Mouse (Mus musculus): Measurements from ENCODE around the gene Ist1. TPM values are rescaled to one million over a fixed set of nuclear protein-coding genes. Genes with fewer than 3 reads are reported as not detected.

Gene Ist1
- polyA plus RNA-seq (2015; fragmentation: Nextera tagmentation; extraction: Ambion mirVana) = 158 and 171 TPM in 2 replicates

GRCm38 (mm10) chr8:109693146-109693900, at the start of gene Ist1:
Gene Ist1, minus strand, starts transcription at chr8:109693260.
- peak within 1 kb of the TSS; percentile 98 for H3K4me3 ChIP-seq (ENCODE audit: low read depth, low read length)
- H3K36me3 ChIP-seq (ENCODE audit: control insufficient read depth, insufficient read depth, low read length) = no peaks in the 10 kb centered on the region
- peak within 1 kb of the TSS; percentile 87 for H3K27ac ChIP-seq (ENCODE audit: low read length)
- H3K9me3 ChIP-seq (replicated peaks; ENCODE audit: control insufficient read depth, low read length, poor library complexity, severe bottlenecking) = no peaks in the 10 kb centered on the region
- no peaks in the 10 kb centered on the region for H3K27me3 ChIP-seq (ENCODE audit: control insufficient read depth, insufficient read depth, low read depth, low read length)
- under 1% methylated on average over 57 of the region's 57 CpGs for WGBS
- peak within 1 kb of the TSS; percentile 100 for H3K9ac ChIP-seq (ENCODE audit: low read depth, low read length)
- ATAC-seq = peak; percentile 96
- peak within 1 kb of the TSS; percentile 74 for H3K4me2 ChIP-seq (ENCODE audit: low read length)
- H3K4me1 ChIP-seq (ENCODE audit: control insufficient read depth, insufficient read depth, low read length) = peaks cover 23% of the 10 kb centered on the region

- WGBS = 94% methylated on average over 1 of the region's 1 CpGs
- Histone ChIP-seq H3K4me3 (ENCODE audit: low read depth, low read length) (peak overlapping the region; percentile 99), H3K36me3 (ENCODE audit: control insufficient read depth, insufficient read depth, low read length) (peaks cover 6% of the 10 kb centered on the region; the same call in 1 of the 2 replicates), H3K27ac (ENCODE audit: low read length) (no peak overlapping the region), H3K27me3 (ENCODE audit: control insufficient read depth, insufficient read depth, low read depth, low read length) (no peaks in the 10 kb centered on the region), H3K4me2 (ENCODE audit: low read length) (peak overlapping the region; percentile 95), H3K9ac (ENCODE audit: low read depth, low read length) (peak overlapping the region; percentile 99; the same call in 1 of the 2 replicates), H3K9me3 (replicated peaks; ENCODE audit: control insufficient read depth, low read length, poor library complexity, severe bottlenecking) (no peaks in the 10 kb centered on the region), H3K4me1 (ENCODE audit: control insufficient read depth, insufficient read depth, low read length) (peaks cover 13% of the 10 kb centered on the region)
- no peak for ATAC-seq
Observed at GRCm38 (mm10) chr8:109738049-109738380, 45.0 kb upstream of the Ist1 start.

- peak within 1 kb of the TSS; percentile 99 for H3K9ac ChIP-seq (ENCODE audit: low read depth, low read length)
- H3K36me3 ChIP-seq (ENCODE audit: control insufficient read depth, insufficient read depth, low read length) = peaks cover 12% of the 10 kb centered on the region; the same call in 1 of the 2 replicates
- peak within 1 kb of the TSS; percentile 95 for H3K4me2 ChIP-seq (ENCODE audit: low read length)
- ATAC-seq = peak; percentile 85
- H3K4me1 ChIP-seq (ENCODE audit: control insufficient read depth, insufficient read depth, low read length) = peaks cover 13% of the 10 kb centered on the region
- no peaks in the 10 kb centered on the region for H3K9me3 ChIP-seq (replicated peaks; ENCODE audit: control insufficient read depth, low read length, poor library complexity, severe bottlenecking)
- peak within 1 kb of the TSS; percentile 99 for H3K4me3 ChIP-seq (ENCODE audit: low read depth, low read length)
- no peaks in the 10 kb centered on the region for H3K27me3 ChIP-seq (ENCODE audit: control insufficient read depth, insufficient read depth, low read depth, low read length)
- 1% methylated on average over 57 of the region's 59 CpGs for WGBS
- H3K27ac ChIP-seq (ENCODE audit: low read length) = peak within 1 kb of the TSS; percentile 69
Observed at GRCm38 (mm10) chr8:109737237-109738048, 44.4 kb upstream of the Ist1 start, which contains the start of gene Atxn1l. Gene Atxn1l, minus strand, starts transcription at chr8:109737739.

GRCm38 (mm10) chr8:109736819-109737218, 43.8 kb upstream of the Ist1 start:
- Histone ChIP-seq H3K4me3 (ENCODE audit: low read depth, low read length) (peak overlapping the region; percentile 99), H3K27me3 (ENCODE audit: control insufficient read depth, insufficient read depth, low read depth, low read length) (no peaks in the 10 kb centered on the region), H3K27ac (ENCODE audit: low read length) (peak overlapping the region; percentile 69; the same call in 1 of the 2 replicates), H3K9me3 (replicated peaks; ENCODE audit: control insufficient read depth, low read length, poor library complexity, severe bottlenecking) (no peaks in the 10 kb centered on the region), H3K9ac (ENCODE audit: low read depth, low read length) (peak overlapping the region; percentile 99), H3K4me1 (ENCODE audit: control insufficient read depth, insufficient read depth, low read length) (peaks cover 13% of the 10 kb centered on the region), H3K36me3 (ENCODE audit: control insufficient read depth, insufficient read depth, low read length) (peaks cover 17% of the 10 kb centered on the region; the same call in 1 of the 2 replicates), H3K4me2 (ENCODE audit: low read length) (peak overlapping the region; percentile 95)
- WGBS = 9% methylated on average over 8 of the region's 8 CpGs
- ATAC-seq = no peak

GRCm38 (mm10) chr8:109734018-109734417, 41.0 kb upstream of the Ist1 start:
- H3K9me3 ChIP-seq (replicated peaks; ENCODE audit: control insufficient read depth, low read length, poor library complexity, severe bottlenecking) = no peaks in the 10 kb centered on the region
- no peaks in the 10 kb centered on the region for H3K27me3 ChIP-seq (ENCODE audit: control insufficient read depth, insufficient read depth, low read depth, low read length)
- no peak for ATAC-seq
- peaks cover 29% of the 10 kb centered on the region; the same call in 1 of the 2 replicates for H3K36me3 ChIP-seq (ENCODE audit: control insufficient read depth, insufficient read depth, low read length)
- H3K9ac ChIP-seq (ENCODE audit: low read depth, low read length) = no peak overlapping the region
- no peak overlapping the region for H3K4me2 ChIP-seq (ENCODE audit: low read length)
- H3K4me1 ChIP-seq (ENCODE audit: control insufficient read depth, insufficient read depth, low read length) = peaks cover 13% of the 10 kb centered on the region
- no peak overlapping the region for H3K27ac ChIP-seq (ENCODE audit: low read length)
- H3K4me3 ChIP-seq (ENCODE audit: low read depth, low read length) = no peak overlapping the region
- 97% methylated on average over 3 of the region's 3 CpGs for WGBS

GRCm38 (mm10) chr8:109731012-109731411, 38.0 kb upstream of the Ist1 start:
- H3K9me3 ChIP-seq (replicated peaks; ENCODE audit: control insufficient read depth, low read length, poor library complexity, severe bottlenecking) = no peaks in the 10 kb centered on the region

GRCm38 (mm10) chr8:109725106-109725505, 32.0 kb upstream of the Ist1 start:
- H3K9me3 ChIP-seq (replicated peaks; ENCODE audit: control insufficient read depth, low read length, poor library complexity, severe bottlenecking) = no peaks in the 10 kb centered on the region
- WGBS = 90% methylated on average over 3 of the region's 3 CpGs
- no peak overlapping the region for H3K27ac ChIP-seq (ENCODE audit: low read length)
- H3K4me2 ChIP-seq (ENCODE audit: low read length) = no peak overlapping the region
- H3K9ac ChIP-seq (ENCODE audit: low read depth, low read length) = no peak overlapping the region
- H3K4me1 ChIP-seq (ENCODE audit: control insufficient read depth, insufficient read depth, low read length) = no peaks in the 10 kb centered on the region
- no peak overlapping the region for H3K4me3 ChIP-seq (ENCODE audit: low read depth, low read length)
- no peaks in the 10 kb centered on the region for H3K27me3 ChIP-seq (ENCODE audit: control insufficient read depth, insufficient read depth, low read depth, low read length)
- peaks cover 44% of the 10 kb centered on the region for H3K36me3 ChIP-seq (ENCODE audit: control insufficient read depth, insufficient read depth, low read length)
- no peak for ATAC-seq

More at GRCm38 (mm10) chr8:109731012-109731411, 38.0 kb upstream of the Ist1 start:
- H3K27me3 ChIP-seq (ENCODE audit: control insufficient read depth, insufficient read depth, low read depth, low read length) = no peaks in the 10 kb centered on the region
- H3K4me2 ChIP-seq (ENCODE audit: low read length) = no peak overlapping the region
- H3K4me1 ChIP-seq (ENCODE audit: control insufficient read depth, insufficient read depth, low read length) = peaks cover 4% of the 10 kb centered on the region
- no peak for ATAC-seq
- no peak overlapping the region for H3K4me3 ChIP-seq (ENCODE audit: low read depth, low read length)
- H3K36me3 ChIP-seq (ENCODE audit: control insufficient read depth, insufficient read depth, low read length) = peaks cover 29% of the 10 kb centered on the region; the same call in 1 of the 2 replicates
- no peak overlapping the region for H3K27ac ChIP-seq (ENCODE audit: low read length)
- 75% methylated on average over 3 of the region's 3 CpGs for WGBS
- H3K9ac ChIP-seq (ENCODE audit: low read depth, low read length) = no peak overlapping the region

- H3K9me3 ChIP-seq (replicated peaks; ENCODE audit: control insufficient read depth, low read length, poor library complexity, severe bottlenecking) = no peaks in the 10 kb centered on the region
- H3K36me3 ChIP-seq (ENCODE audit: control insufficient read depth, insufficient read depth, low read length) = peaks cover 60% of the 10 kb centered on the region
- H3K27ac ChIP-seq (ENCODE audit: low read length) = no peak overlapping the region
- ATAC-seq = no peak
- H3K4me3 ChIP-seq (ENCODE audit: low read depth, low read length) = no peak overlapping the region
- H3K9ac ChIP-seq (ENCODE audit: low read depth, low read length) = no peak overlapping the region
- H3K27me3 ChIP-seq (ENCODE audit: control insufficient read depth, insufficient read depth, low read depth, low read length) = no peaks in the 10 kb centered on the region
- H3K4me2 ChIP-seq (ENCODE audit: low read length) = no peak overlapping the region
- H3K4me1 ChIP-seq (ENCODE audit: control insufficient read depth, insufficient read depth, low read length) = 0 out of 2 replicates have a peak, but pooled peaks cover 3% of the 10 kb centered on the region
- 92% methylated on average over 5 of the region's 5 CpGs for WGBS
Observed at GRCm38 (mm10) chr8:109714961-109715360, 21.9 kb upstream of the Ist1 start.

Data from midbrain, embryonic 16.5 days (tissue).